Mouse (Mus musculus) midbrain, embryonic 12.5 days (tissue): ENCODE results near the gene Apc2. TPM values are rescaled to one million over a fixed set of nuclear protein-coding genes. Genes with fewer than 3 reads are reported as not detected.

Experiments
- ATAC-seq: fragments of 200-750 bp; cut with Nextera tagmentation; 2 replicates; pipeline ENCODE4 v1.8.0; 2017; ENCODE audit warnings: low read depth, moderate TSS enrichment, moderate library complexity; ENCODE audit not compliant: low FRiP score
- H3K27ac ChIP-seq: fragments of 300-500 bp; sonication (generic); replicated peaks from 2 replicates; pipeline ENCODE4 v1.5.1; 2016; ENCODE audit warnings: mild to moderate bottlenecking
- H3K27me3 ChIP-seq: fragments of 300-500 bp; sonication (generic); 2 replicates; pipeline ENCODE4 v1.6.1; 2016; ENCODE audit warnings: mild to moderate bottlenecking
- H3K36me3 ChIP-seq: fragments of 300-500 bp; sonication (generic); 2 replicates; pipeline ENCODE4 v1.6.1; 2016
- H3K4me1 ChIP-seq: fragments of 300-500 bp; sonication (generic); 2 replicates; pipeline ENCODE4 v1.6.1; 2016
- H3K4me2 ChIP-seq: fragments of 300-500 bp; sonication (generic); replicated peaks from 2 replicates; pipeline ENCODE4 v1.6.1; 2016; ENCODE audit warnings: mild to moderate bottlenecking, moderate library complexity
- H3K4me3 ChIP-seq: fragments of 300-500 bp; sonication (generic); 2 replicates; pipeline ENCODE4 v1.5.1; 2016; ENCODE audit warnings: mild to moderate bottlenecking
- H3K9ac ChIP-seq: fragments of 300-500 bp; sonication (generic); replicated peaks from 2 replicates; pipeline ENCODE4 v1.6.1; 2016; ENCODE audit warnings: mild to moderate bottlenecking, moderate library complexity
- H3K9me3 ChIP-seq: fragments of 300-500 bp; sonication (generic); 2 replicates; pipeline ENCODE4 v1.6.1; 2016; ENCODE audit warnings: mild to moderate bottlenecking
- WGBS: fragments of 180-500 bp; shearing (Covaris S2); methylation state at CpG from one replicate; pipeline ENCODE4 v1.1.7; 2016; 5-methylcytosine and 5-hydroxymethylcytosine counted together
- polyA plus RNA-seq: library from polyadenylated mRNA; unstranded; fragments of >200 nt; fragmentation: Nextera tagmentation; extraction: Ambion mirVana; gene quantifications from 2 replicates; pipeline ENCODE4 v1.2.1, GENCODE M21; 2016

Gene Apc2
- polyA plus RNA-seq, 1 experiment from 2014 or later, result 181 TPM

GRCm38 (mm10) chr10:80298571-80299281, 2.9 kb downstream of the Apc2 start:
- Histone ChIP-seq H3K36me3 (peaks cover 31% of the 10 kb centered on the region), H3K4me2 (peak overlapping the region; percentile 79), H3K4me3 (peak overlapping the region; percentile 78), H3K4me1 (peaks cover 88% of the 10 kb centered on the region), H3K9ac (peak overlapping the region; percentile 98), H3K9me3 (no peaks in the 10 kb centered on the region), H3K27me3 (no peaks in the 10 kb centered on the region; the same call in none of the 2 replicates), H3K27ac (peak overlapping the region; percentile 98)
- 3% methylated on average over 26 of the region's 26 CpGs for WGBS
- peak; percentile 80 for ATAC-seq

GRCm38 (mm10) chr10:80299301-80299700, 3.5 kb downstream of the Apc2 start:
- no peaks in the 10 kb centered on the region; the same call in none of the 2 replicates for H3K27me3 ChIP-seq
- peak overlapping the region; percentile 98 for H3K9ac ChIP-seq
- ATAC-seq, result no peak; the same call in 1 of the 2 replicates
- H3K27ac ChIP-seq, result peak overlapping the region; percentile 98
- H3K4me3 ChIP-seq, result peak overlapping the region; percentile 78
- H3K4me1 ChIP-seq, result peaks cover 83% of the 10 kb centered on the region
- peaks cover 31% of the 10 kb centered on the region for H3K36me3 ChIP-seq
- H3K9me3 ChIP-seq, result no peaks in the 10 kb centered on the region
- H3K4me2 ChIP-seq, result peak overlapping the region; percentile 79
- 3% methylated on average over 15 of the region's 15 CpGs for WGBS

GRCm38 (mm10) chr10:80299824-80300223, 4.0 kb downstream of the Apc2 start:
- Histone ChIP-seq H3K4me3 (peak overlapping the region; percentile 78), H3K4me1 (peaks cover 83% of the 10 kb centered on the region), H3K27ac (peak overlapping the region; percentile 98), H3K4me2 (peak overlapping the region; percentile 79), H3K27me3 (no peaks in the 10 kb centered on the region; the same call in none of the 2 replicates), H3K36me3 (peaks cover 31% of the 10 kb centered on the region), H3K9me3 (no peaks in the 10 kb centered on the region), H3K9ac (peak overlapping the region; percentile 98)
- ATAC-seq, result no peak
- 51% methylated on average over 10 of the region's 10 CpGs for WGBS

- Histone ChIP-seq H3K27me3 (no peaks in the 10 kb centered on the region; the same call in none of the 2 replicates), H3K27ac (peak overlapping the region; percentile 98), H3K36me3 (peaks cover 36% of the 10 kb centered on the region), H3K9me3 (no peaks in the 10 kb centered on the region), H3K9ac (peak overlapping the region; percentile 98), H3K4me3 (peak overlapping the region; percentile 78), H3K4me1 (peaks cover 75% of the 10 kb centered on the region), H3K4me2 (peak overlapping the region; percentile 79)
- 8% methylated on average over 11 of the region's 11 CpGs for WGBS
- ATAC-seq, result peak; percentile 70
These were observed 5.0 kb downstream of the Apc2 start for GRCm38 (mm10) chr10:80300672-80301181.

GRCm38 (mm10) chr10:80301256-80302081, 5.7 kb downstream of the Apc2 start:
- H3K27ac ChIP-seq, result peak overlapping the region; percentile 98
- no peaks in the 10 kb centered on the region; the same call in none of the 2 replicates for H3K27me3 ChIP-seq
- peak overlapping the region; percentile 78 for H3K4me3 ChIP-seq
- ATAC-seq, result no peak; the same call in 1 of the 2 replicates
- peak overlapping the region; percentile 79 for H3K4me2 ChIP-seq
- H3K36me3 ChIP-seq, result peaks cover 44% of the 10 kb centered on the region
- peak overlapping the region; percentile 78 for H3K9ac ChIP-seq
- H3K9me3 ChIP-seq, result no peaks in the 10 kb centered on the region
- whole genome bisulfite sequencing, result 67% methylated on average over 9 of the region's 10 CpGs
- H3K4me1 ChIP-seq, result peaks cover 69% of the 10 kb centered on the region

- Histone ChIP-seq H3K9ac (peak overlapping the region; percentile 78), H3K4me1 (peaks cover 64% of the 10 kb centered on the region), H3K27ac (peak overlapping the region; percentile 32; the same call in 1 of the 2 replicates), H3K36me3 (peaks cover 49% of the 10 kb centered on the region), H3K4me2 (peak overlapping the region; percentile 79), H3K4me3 (peak overlapping the region; percentile 78), H3K9me3 (no peaks in the 10 kb centered on the region), H3K27me3 (no peaks in the 10 kb centered on the region; the same call in 1 of the 2 replicates)
- ATAC-seq, result no peak
- WGBS, result 51% methylated on average over 5 of the region's 5 CpGs
These were observed 6.2 kb downstream of the Apc2 start for GRCm38 (mm10) chr10:80302082-80302355.

- H3K9me3 ChIP-seq, result no peaks in the 10 kb centered on the region
- H3K9ac ChIP-seq, result peak overlapping the region; percentile 78
- no peaks in the 10 kb centered on the region; the same call in 1 of the 2 replicates for H3K27me3 ChIP-seq
- 19% methylated on average over 9 of the region's 9 CpGs for WGBS
- H3K36me3 ChIP-seq, result peaks cover 54% of the 10 kb centered on the region
- ATAC-seq, result no peak
- no peak overlapping the region for H3K27ac ChIP-seq
- H3K4me2 ChIP-seq, result peak overlapping the region; percentile 79
- peaks cover 59% of the 10 kb centered on the region for H3K4me1 ChIP-seq
- H3K4me3 ChIP-seq, result peak overlapping the region; percentile 78
These were observed 6.7 kb downstream of the Apc2 start for GRCm38 (mm10) chr10:80302471-80302881.

GRCm38 (mm10) chr10:80304458-80304857, 8.7 kb downstream of the Apc2 start:
- peaks cover 74% of the 10 kb centered on the region for H3K36me3 ChIP-seq
- H3K4me1 ChIP-seq, result peaks cover 40% of the 10 kb centered on the region
- H3K4me3 ChIP-seq, result no peak overlapping the region
- no peak overlapping the region for H3K9ac ChIP-seq
- peak overlapping the region; percentile 28 for H3K4me2 ChIP-seq
- no peaks in the 10 kb centered on the region for H3K9me3 ChIP-seq
- WGBS, result 44% methylated on average over 12 of the region's 12 CpGs
- H3K27me3 ChIP-seq, result no peaks in the 10 kb centered on the region; the same call in 1 of the 2 replicates
- H3K27ac ChIP-seq, result no peak overlapping the region
- no peak for ATAC-seq

- H3K9me3 ChIP-seq, result no peaks in the 10 kb centered on the region
- no peak overlapping the region for H3K4me3 ChIP-seq
- peaks cover 36% of the 10 kb centered on the region for H3K4me1 ChIP-seq
- WGBS, result 30% methylated on average over 25 of the region's 25 CpGs
- peaks cover 78% of the 10 kb centered on the region for H3K36me3 ChIP-seq
- peak overlapping the region; percentile 28 for H3K4me2 ChIP-seq
- H3K9ac ChIP-seq, result no peak overlapping the region
- ATAC-seq, result no peak
- H3K27ac ChIP-seq, result no peak overlapping the region
- H3K27me3 ChIP-seq, result no peaks in the 10 kb centered on the region
These were observed 9.1 kb downstream of the Apc2 start for GRCm38 (mm10) chr10:80304862-80305261.

GRCm38 (mm10) chr10:80311560-80311959, 15.8 kb downstream of the Apc2 start:
- 92% methylated on average over 15 of the region's 16 CpGs for WGBS
- no peak overlapping the region for H3K9ac ChIP-seq

GRCm38 (mm10) chr10:80312586-80313504, 17.1 kb downstream of the Apc2 start:
- no peak overlapping the region for H3K27ac ChIP-seq
- no peak overlapping the region for H3K9ac ChIP-seq
- H3K4me2 ChIP-seq, result no peak overlapping the region
- peaks cover 52% of the 10 kb centered on the region for H3K27me3 ChIP-seq
- ATAC-seq, result no peak
- no peaks in the 10 kb centered on the region for H3K9me3 ChIP-seq
- peaks cover 100% of the 10 kb centered on the region for H3K36me3 ChIP-seq
- WGBS, result 80% methylated on average over 53 of the region's 54 CpGs
- H3K4me1 ChIP-seq, result peaks cover 25% of the 10 kb centered on the region
- H3K4me3 ChIP-seq, result no peak overlapping the region

More at GRCm38 (mm10) chr10:80311560-80311959, 15.8 kb downstream of the Apc2 start:
- peaks cover 20% of the 10 kb centered on the region for H3K4me1 ChIP-seq
- no peak overlapping the region for H3K27ac ChIP-seq
- no peaks in the 10 kb centered on the region for H3K9me3 ChIP-seq
- no peak overlapping the region for H3K4me3 ChIP-seq
- H3K36me3 ChIP-seq, result peaks cover 100% of the 10 kb centered on the region
- no peak overlapping the region for H3K4me2 ChIP-seq
- H3K27me3 ChIP-seq, result peaks cover 52% of the 10 kb centered on the region
- no peak for ATAC-seq
